Mouse (Mus musculus) cortical plate, adult 2 months (tissue): Measurements from ENCODE around the gene Ccnt1.

Source experiments
- CTCF ChIP-seq: fragments of 200-500 bp; IDR thresholded peaks from 2 replicates; pipeline ENCODE4 v1.5.1; 2011; ENCODE audit warnings: mild to moderate bottlenecking, control low read depth, low read length; ENCODE audit not compliant: insufficient read depth; ENCODE audit errors: extremely low read depth
- POLR2A ChIP-seq: fragments of 200-500 bp; IDR thresholded peaks from 2 replicates; pipeline ENCODE4 v1.6.1; 2011; ENCODE audit warnings: mild to moderate bottlenecking, low read length, control low read depth; ENCODE audit not compliant: insufficient read depth; ENCODE audit errors: extremely low read depth

DNA sequence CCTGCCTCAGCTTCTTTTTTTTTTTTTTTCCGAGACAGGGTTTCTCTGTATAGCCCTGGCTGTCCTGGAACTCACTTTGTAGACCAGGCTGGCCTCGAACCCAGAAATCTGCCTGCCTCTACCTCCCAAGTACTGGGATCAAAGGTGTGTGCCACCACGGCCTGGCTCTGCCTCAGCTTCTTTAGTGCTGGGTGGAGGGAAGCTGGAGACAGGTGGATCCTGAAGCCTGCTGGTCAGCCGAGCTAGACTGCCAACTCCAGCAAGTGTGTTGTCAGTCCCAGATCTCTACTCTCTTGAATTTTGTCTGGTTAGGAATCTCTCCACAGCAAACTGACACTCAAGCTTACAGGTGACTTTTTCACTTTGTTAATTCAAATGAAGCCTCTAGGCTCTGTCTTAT is 34.8 kb downstream of the Ccnt1 start:
- TF ChIP-seq CTCF: no peak
- TF ChIP-seq POLR2A: no peak
